Comparison of ENCODE assay signal across 7 mouse cellular contexts in genomic region chr15:86177703-86178251, GRCm38 (mm10). TPM values are rescaled to one million over a fixed set of nuclear protein-coding genes. Genes with fewer than 3 reads are reported as not detected.
DNase-seq lines count a peak whose midpoint lies in the region; ATAC-seq and TF ChIP-seq lines count a peak whose summit lies in the region.
"Not testable (repeated sequence)": the region's sequence is repeated elsewhere in the genome, so short reads cannot be mapped to it uniquely, and the experiment has no call there.

No protein-coding gene starts in this region.

- not testable (repeated sequence) for TF ChIP-seq CTCF in heart, postnatal 0 days (IDR thresholded peaks at IDR 0.05; ENCODE audit: low read depth); lung, postnatal 0 days (IDR thresholded peaks at IDR 0.05); testis, adult 2 months (IDR thresholded peaks at IDR 0.05; ENCODE audit: control insufficient read depth, insufficient read depth, insufficient replicate concordance, low read depth, low read length)

- not testable (repeated sequence) for H3K4me3 ChIP-seq in heart, postnatal 0 days (ENCODE audit: low read depth, low read length); lung, postnatal 0 days (ENCODE audit: low read depth, low read length); testis, adult 2 months (ENCODE audit: control insufficient read depth, low read depth, low read length)

- WGBS in heart, postnatal 0 days = 50% methylated on average over 2 of the region's 2 CpGs
- WGBS in lung, postnatal 0 days = 83% methylated on average over 2 of the region's 2 CpGs

- TF ChIP-seq POLR2A in testis, adult 2 months (IDR thresholded peaks at IDR 0.05; ENCODE audit: control insufficient read depth, low read depth, low read length) = not testable (repeated sequence)

- peak; percentile 84 for DNase-seq in brain, adult 2 months (ENCODE audit: low read depth, low spot score)
- peak; percentile 81 for DNase-seq in cerebellum, adult 8-10 months
- peak; percentile 80 to 83 for DNase-seq in cerebellum, postnatal 36 days
- DNase-seq in heart, postnatal 0 days (ENCODE audit: low spot score) = not testable (repeated sequence)
- DNase-seq in kidney, postnatal 10 days = peak; percentile 10
- DNase-seq in lung, postnatal 0 days (ENCODE audit: low spot score) = peak; percentile 22

- ATAC-seq in heart, postnatal 0 days (ENCODE audit: insufficient read depth, low read depth) = 0 out of 2 replicates have a peak, but pooled peaks have one; percentile 27
- peak; percentile 72 for ATAC-seq in lung, postnatal 0 days

- H3K9ac ChIP-seq in heart, postnatal 0 days (replicated peaks; ENCODE audit: low read depth, low read length); lung, postnatal 0 days (replicated peaks; ENCODE audit: low read depth): not testable (repeated sequence)

- H3K27ac ChIP-seq in heart, postnatal 0 days (ENCODE audit: low read depth) = peak overlapping the region; percentile 75
- not testable (repeated sequence) for H3K27ac ChIP-seq in lung, postnatal 0 days (ENCODE audit: low read length)
- H3K27ac ChIP-seq in testis, adult 2 months (ENCODE audit: control insufficient read depth, insufficient read depth, low read depth, low read length) = peak overlapping the region; percentile 43

- H3K36me3 ChIP-seq in heart, postnatal 0 days (replicated peaks; ENCODE audit: control insufficient read depth, insufficient read depth, low read length); lung, postnatal 0 days (ENCODE audit: insufficient read depth, low read length); testis, adult 2 months (ENCODE audit: control insufficient read depth, insufficient read depth, low read length): not testable (repeated sequence)

- not testable (repeated sequence) for H3K27me3 ChIP-seq in heart, postnatal 0 days (ENCODE audit: control insufficient read depth, insufficient read depth, low read length); lung, postnatal 0 days (replicated peaks; ENCODE audit: insufficient read depth, low read length); testis, adult 2 months (ENCODE audit: control insufficient read depth, insufficient read depth, low read length)

- not testable (repeated sequence) for H3K9me3 ChIP-seq in heart, postnatal 0 days (replicated peaks; ENCODE audit: control insufficient read depth, low read length); lung, postnatal 0 days (ENCODE audit: low read length)

- not testable (repeated sequence) for H3K4me2 ChIP-seq in heart, postnatal 0 days (ENCODE audit: low read depth, low read length); lung, postnatal 0 days (replicated peaks; ENCODE audit: low read depth, low read length)

- not testable (repeated sequence) for TF ChIP-seq EP300 in heart, postnatal 0 days (IDR thresholded peaks at IDR 0.05; ENCODE audit: low read depth)
- TF ChIP-seq EP300 in lung, postnatal 0 days (IDR thresholded peaks at IDR 0.05) = peak; percentile 31; the same call in 1 of the 2 replicates

- H3K4me1 ChIP-seq in heart, postnatal 0 days (ENCODE audit: control insufficient read depth, insufficient read depth) = peaks cover 51% of the 10 kb centered on the region
- H3K4me1 ChIP-seq in lung, postnatal 0 days (ENCODE audit: insufficient read depth, low read depth, low read length) = peaks cover 13% of the 10 kb centered on the region
- H3K4me1 ChIP-seq in testis, adult 2 months (ENCODE audit: control insufficient read depth, insufficient read depth, low read length) = peaks cover 11% of the 10 kb centered on the region

RNA-seq across cellular contexts. Expression of gene Cerk, which starts 8.2 kb away (rescaled TPM):
- total RNA-seq in heart, postnatal 0 days (2014; rRNA removed; ENCODE audit: low replicate concordance) = 25.3 and 28.2 TPM in 2 replicates
- 12.1 and 14.5 TPM in 2 replicates for polyA plus RNA-seq in heart, postnatal 0 days (2015; fragmentation: Nextera tagmentation; extraction: Ambion mirVana)
- polyA plus RNA-seq in lung, postnatal 0 days (2015; fragmentation: Nextera tagmentation; extraction: Ambion mirVana) = 16.9 and 20.0 TPM in 2 replicates
- 61.5 and 61.7 TPM in 2 replicates for polyA plus RNA-seq in testis, adult 2 months (2012; rRNA removed)

RNA-seq across cellular contexts. Expression of gene Tbc1d22a, which starts 36.5 kb away (rescaled TPM):
- total RNA-seq in heart, postnatal 0 days (2014; rRNA removed; ENCODE audit: low replicate concordance) = 26.6 and 31.4 TPM in 2 replicates
- polyA plus RNA-seq in heart, postnatal 0 days (2015; fragmentation: Nextera tagmentation; extraction: Ambion mirVana) = 9.7 and 10.0 TPM in 2 replicates
- 11.8 and 13.1 TPM in 2 replicates for polyA plus RNA-seq in lung, postnatal 0 days (2015; fragmentation: Nextera tagmentation; extraction: Ambion mirVana)
- polyA plus RNA-seq in testis, adult 2 months (2012; rRNA removed) = 19.5 and 23.0 TPM in 2 replicates
